Mouse (Mus musculus): ENCODE measurements around the gene Rasgef1b. TPM values are rescaled to one million over a fixed set of nuclear protein-coding genes. Genes with fewer than 3 reads are reported as not detected.

Rasgef1b gene
- polyA plus RNA-seq, 1 experiment from 2014 or later = 8.5 TPM

GRCm38 (mm10) chr5:99564501-99565323, 164.2 kb downstream of the Rasgef1b start:
- H3K36me3 ChIP-seq = no peaks in the 10 kb centered on the region
- no peak overlapping the region for H3K4me2 ChIP-seq
- 35% methylated on average over 8 of the region's 8 CpGs for WGBS
- H3K27ac ChIP-seq = no peak overlapping the region
- no peaks in the 10 kb centered on the region; the same call in 1 of the 2 replicates for H3K4me1 ChIP-seq
- H3K4me3 ChIP-seq = no peak overlapping the region
- no peak for ATAC-seq (ENCODE audit: insufficient number of reproducible peaks, insufficient read depth, low FRiP score, low TSS enrichment, low read depth)
- no peaks in the 10 kb centered on the region for H3K9me3 ChIP-seq
- peaks cover 2% of the 10 kb centered on the region; the same call in 1 of the 2 replicates for H3K27me3 ChIP-seq
- no peak overlapping the region for H3K9ac ChIP-seq

- Histone ChIP-seq H3K9me3 (no peaks in the 10 kb centered on the region), H3K4me2 (no peak overlapping the region), H3K4me3 (no peak overlapping the region), H3K27me3 (no peaks in the 10 kb centered on the region), H3K9ac (no peak overlapping the region), H3K27ac (no peak overlapping the region), H3K4me1 (no peaks in the 10 kb centered on the region; the same call in 1 of the 2 replicates), H3K36me3 (no peaks in the 10 kb centered on the region)
- ATAC-seq (ENCODE audit: insufficient number of reproducible peaks, insufficient read depth, low FRiP score, low TSS enrichment, low read depth) = no peak
- WGBS = 71% methylated on average over 6 of the region's 6 CpGs
Measured at GRCm38 (mm10) chr5:99562096-99562495, 166.8 kb downstream of the Rasgef1b start.

DNA sequence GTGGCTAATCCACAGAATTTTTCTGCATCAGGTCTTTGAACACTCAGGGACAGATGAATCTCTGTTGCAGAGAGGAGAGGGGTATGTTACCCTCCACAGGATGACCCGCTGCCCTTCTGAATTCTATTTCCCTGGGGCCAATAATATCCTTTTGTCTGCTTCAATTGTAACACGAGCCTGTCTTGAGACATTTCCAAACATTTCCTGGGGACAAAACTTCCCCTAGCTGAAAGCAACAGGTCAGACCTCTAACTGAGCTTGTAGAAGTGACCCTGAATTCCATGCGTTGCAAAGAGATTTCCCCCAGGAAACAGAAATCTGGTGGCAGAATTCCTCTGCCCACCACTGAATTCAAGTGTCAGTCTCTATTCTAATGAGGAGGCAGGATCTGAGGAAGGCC, 169.1 kb downstream of the Rasgef1b start:
- Histone ChIP-seq H3K27ac (no peak overlapping the region), H3K9ac (no peak overlapping the region), H3K4me1 (no peaks in the 10 kb centered on the region; the same call in 1 of the 2 replicates), H3K36me3 (no peaks in the 10 kb centered on the region), H3K27me3 (no peaks in the 10 kb centered on the region), H3K9me3 (no peaks in the 10 kb centered on the region), H3K4me2 (no peak overlapping the region), H3K4me3 (no peak overlapping the region)
- 8% methylated on average over 3 of the region's 3 CpGs for WGBS
- no peak for ATAC-seq (ENCODE audit: insufficient number of reproducible peaks, insufficient read depth, low FRiP score, low TSS enrichment, low read depth)

- 48% methylated on average over 9 of the region's 9 CpGs for WGBS
Measured at GRCm38 (mm10) chr5:99558231-99558630, 170.6 kb downstream of the Rasgef1b start.

DNA sequence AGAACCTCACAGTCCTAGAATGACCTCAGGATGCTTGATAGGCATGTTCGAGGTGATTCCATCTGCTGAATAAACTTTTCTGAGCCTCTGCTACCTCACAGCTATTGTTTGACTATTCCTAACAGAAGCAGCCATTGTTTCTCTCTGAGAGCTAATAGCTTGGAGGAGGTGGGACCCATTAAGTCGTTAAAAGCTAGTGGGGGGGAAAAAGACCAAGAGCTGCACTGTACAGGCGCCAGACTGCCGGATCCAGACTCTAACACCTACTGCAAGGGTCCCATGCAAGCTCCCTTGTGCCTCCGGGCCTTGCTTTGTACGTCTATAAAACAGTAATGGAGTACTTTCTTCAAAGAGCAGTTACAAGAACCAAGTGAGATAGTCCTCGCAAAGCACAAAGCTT, 176.2 kb downstream of the Rasgef1b start:
- no peak for ATAC-seq (ENCODE audit: insufficient number of reproducible peaks, insufficient read depth, low FRiP score, low TSS enrichment, low read depth)
- Histone ChIP-seq H3K27ac (no peak overlapping the region), H3K4me2 (no peak overlapping the region)

More at GRCm38 (mm10) chr5:99558231-99558630, 170.6 kb downstream of the Rasgef1b start:
- Histone ChIP-seq H3K4me1 (no peaks in the 10 kb centered on the region; the same call in 1 of the 2 replicates), H3K27ac (no peak overlapping the region), H3K4me2 (no peak overlapping the region), H3K9ac (no peak overlapping the region), H3K4me3 (no peak overlapping the region), H3K36me3 (no peaks in the 10 kb centered on the region), H3K27me3 (no peaks in the 10 kb centered on the region), H3K9me3 (no peaks in the 10 kb centered on the region)
- no peak for ATAC-seq (ENCODE audit: insufficient number of reproducible peaks, insufficient read depth, low FRiP score, low TSS enrichment, low read depth)

DNA sequence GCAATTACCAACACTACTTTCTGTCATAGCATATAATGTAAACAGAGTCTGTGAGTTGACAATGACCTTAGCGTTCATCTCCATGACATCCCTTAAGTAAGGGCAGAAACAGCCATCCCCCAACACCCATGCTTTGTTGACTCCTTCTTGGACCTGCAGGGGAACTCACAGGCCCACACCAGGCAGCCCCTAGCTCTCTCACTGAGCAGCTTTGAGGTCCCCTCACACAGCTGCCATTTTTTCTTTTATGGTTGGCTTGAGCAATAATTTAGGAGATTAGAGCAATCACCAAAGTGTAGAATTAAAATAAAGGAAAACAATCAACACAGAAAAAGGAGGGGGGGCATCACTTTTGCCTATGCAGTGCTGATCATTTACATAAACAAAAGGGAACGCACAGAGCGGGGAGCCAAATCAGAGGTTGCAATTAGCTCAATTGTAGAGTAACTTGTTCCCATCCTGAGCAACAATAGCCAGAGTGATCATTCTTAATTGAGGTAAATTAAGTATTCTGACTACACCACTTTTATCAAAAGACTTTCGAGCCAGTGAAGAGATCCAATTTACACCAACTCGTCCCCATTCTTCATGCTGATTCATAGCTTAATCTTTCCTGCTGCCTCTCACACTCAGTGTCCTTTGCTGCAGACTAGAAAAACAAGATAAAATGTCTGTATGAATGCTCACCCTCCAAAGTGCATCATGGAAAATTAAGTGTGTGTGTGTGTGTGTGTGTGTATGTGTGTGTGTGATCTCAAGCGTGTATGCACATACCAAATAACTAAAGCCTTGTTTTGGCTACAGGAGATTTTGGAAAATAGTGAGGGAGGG, 184.0 kb downstream of the Rasgef1b start:
- H3K27ac ChIP-seq = no peak overlapping the region
- 58% methylated on average over 6 of the region's 6 CpGs for WGBS
- H3K36me3 ChIP-seq = no peaks in the 10 kb centered on the region
- H3K9ac ChIP-seq = no peak overlapping the region
- no peak overlapping the region for H3K4me3 ChIP-seq
- ATAC-seq (ENCODE audit: insufficient number of reproducible peaks, insufficient read depth, low FRiP score, low TSS enrichment, low read depth) = no peak
- no peak overlapping the region for H3K4me2 ChIP-seq
- peaks cover 10% of the 10 kb centered on the region; the same call in 1 of the 2 replicates for H3K27me3 ChIP-seq
- H3K4me1 ChIP-seq = 0 out of 2 replicates have a peak, but pooled peaks cover 7% of the 10 kb centered on the region
- no peaks in the 10 kb centered on the region for H3K9me3 ChIP-seq

More for the DNA sequence above, 176.2 kb downstream of the Rasgef1b start:
- no peaks in the 10 kb centered on the region for H3K9me3 ChIP-seq
- no peak overlapping the region for H3K4me3 ChIP-seq
- H3K27me3 ChIP-seq = no peaks in the 10 kb centered on the region
- 32% methylated on average over 7 of the region's 7 CpGs for WGBS
- no peaks in the 10 kb centered on the region for H3K36me3 ChIP-seq
- H3K9ac ChIP-seq = no peak overlapping the region
- H3K4me1 ChIP-seq = no peaks in the 10 kb centered on the region

GRCm38 (mm10) chr5:99541999-99542765, 186.7 kb downstream of the Rasgef1b start:
- no peak for ATAC-seq (ENCODE audit: insufficient number of reproducible peaks, insufficient read depth, low FRiP score, low TSS enrichment, low read depth)
- WGBS = 79% methylated on average over 2 of the region's 2 CpGs
- Histone ChIP-seq H3K4me3 (no peak overlapping the region), H3K27ac (no peak overlapping the region), H3K4me1 (0 out of 2 replicates have a peak, but pooled peaks cover 7% of the 10 kb centered on the region), H3K27me3 (peaks cover 10% of the 10 kb centered on the region; the same call in 1 of the 2 replicates), H3K9me3 (no peaks in the 10 kb centered on the region), H3K9ac (no peak overlapping the region), H3K36me3 (no peaks in the 10 kb centered on the region), H3K4me2 (no peak overlapping the region)

GRCm38 (mm10) chr5:99541321-99541895, 187.5 kb downstream of the Rasgef1b start:
- no peak overlapping the region for H3K9ac ChIP-seq
- no peaks in the 10 kb centered on the region for H3K36me3 ChIP-seq
- no peak overlapping the region for H3K27ac ChIP-seq
- 0 out of 2 replicates have a peak, but pooled peaks cover 7% of the 10 kb centered on the region for H3K4me1 ChIP-seq
- H3K4me3 ChIP-seq = no peak overlapping the region
- H3K9me3 ChIP-seq = no peaks in the 10 kb centered on the region
- no peak for ATAC-seq (ENCODE audit: insufficient number of reproducible peaks, insufficient read depth, low FRiP score, low TSS enrichment, low read depth)
- WGBS = 41% methylated on average over 11 of the region's 11 CpGs
- no peak overlapping the region for H3K4me2 ChIP-seq
- peaks cover 10% of the 10 kb centered on the region; the same call in 1 of the 2 replicates for H3K27me3 ChIP-seq

GRCm38 (mm10) chr5:99533416-99533815, 195.4 kb downstream of the Rasgef1b start:
- no peak for ATAC-seq (ENCODE audit: insufficient number of reproducible peaks, insufficient read depth, low FRiP score, low TSS enrichment, low read depth)
- Histone ChIP-seq H3K4me3 (no peak overlapping the region), H3K9me3 (no peaks in the 10 kb centered on the region), H3K27me3 (no peaks in the 10 kb centered on the region), H3K4me1 (no peaks in the 10 kb centered on the region), H3K4me2 (no peak overlapping the region), H3K27ac (no peak overlapping the region), H3K36me3 (no peaks in the 10 kb centered on the region), H3K9ac (no peak overlapping the region)
- WGBS = 74% methylated on average over 7 of the region's 7 CpGs

DNA sequence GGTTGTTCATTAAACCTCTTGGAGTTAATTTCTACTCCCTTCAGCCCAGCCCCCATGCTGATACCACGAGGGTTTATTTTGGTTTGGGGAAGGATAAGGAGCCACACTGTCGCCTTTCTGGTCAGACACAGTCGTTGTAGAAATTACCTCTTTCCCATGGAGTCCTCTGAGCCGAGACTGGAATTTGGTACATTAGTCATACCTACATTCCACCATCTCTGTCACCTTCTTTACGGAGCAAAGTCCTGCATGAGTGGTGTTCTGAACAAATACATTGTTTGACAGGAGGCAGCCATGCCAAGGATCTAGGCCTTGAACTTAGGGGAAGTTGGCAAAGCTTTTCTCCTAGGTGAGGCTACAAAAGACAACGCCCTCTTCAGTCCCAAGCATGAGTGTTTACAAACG, 202.1 kb downstream of the Rasgef1b start:
- Histone ChIP-seq H3K9me3 (no peaks in the 10 kb centered on the region), H3K36me3 (no peaks in the 10 kb centered on the region), H3K27ac (no peak overlapping the region), H3K4me2 (no peak overlapping the region), H3K27me3 (no peaks in the 10 kb centered on the region), H3K4me1 (peaks cover 16% of the 10 kb centered on the region), H3K4me3 (no peak overlapping the region), H3K9ac (no peak overlapping the region)
- 79% methylated on average over 7 of the region's 7 CpGs for WGBS
- no peak for ATAC-seq (ENCODE audit: insufficient number of reproducible peaks, insufficient read depth, low FRiP score, low TSS enrichment, low read depth)

GRCm38 (mm10) chr5:99525649-99526048, 203.2 kb downstream of the Rasgef1b start:
- H3K4me2 ChIP-seq = no peak overlapping the region
- no peak overlapping the region for H3K4me3 ChIP-seq
- H3K36me3 ChIP-seq = no peaks in the 10 kb centered on the region
- H3K27me3 ChIP-seq = no peaks in the 10 kb centered on the region
- H3K9me3 ChIP-seq = no peaks in the 10 kb centered on the region
- 71% methylated on average over 4 of the region's 4 CpGs for WGBS
- no peak overlapping the region for H3K9ac ChIP-seq
- H3K4me1 ChIP-seq = peaks cover 21% of the 10 kb centered on the region
- no peak for ATAC-seq (ENCODE audit: insufficient number of reproducible peaks, insufficient read depth, low FRiP score, low TSS enrichment, low read depth)
- H3K27ac ChIP-seq = no peak overlapping the region
